Mouse (Mus musculus): ENCODE measurements around the gene Zdhhc14.

DNA sequence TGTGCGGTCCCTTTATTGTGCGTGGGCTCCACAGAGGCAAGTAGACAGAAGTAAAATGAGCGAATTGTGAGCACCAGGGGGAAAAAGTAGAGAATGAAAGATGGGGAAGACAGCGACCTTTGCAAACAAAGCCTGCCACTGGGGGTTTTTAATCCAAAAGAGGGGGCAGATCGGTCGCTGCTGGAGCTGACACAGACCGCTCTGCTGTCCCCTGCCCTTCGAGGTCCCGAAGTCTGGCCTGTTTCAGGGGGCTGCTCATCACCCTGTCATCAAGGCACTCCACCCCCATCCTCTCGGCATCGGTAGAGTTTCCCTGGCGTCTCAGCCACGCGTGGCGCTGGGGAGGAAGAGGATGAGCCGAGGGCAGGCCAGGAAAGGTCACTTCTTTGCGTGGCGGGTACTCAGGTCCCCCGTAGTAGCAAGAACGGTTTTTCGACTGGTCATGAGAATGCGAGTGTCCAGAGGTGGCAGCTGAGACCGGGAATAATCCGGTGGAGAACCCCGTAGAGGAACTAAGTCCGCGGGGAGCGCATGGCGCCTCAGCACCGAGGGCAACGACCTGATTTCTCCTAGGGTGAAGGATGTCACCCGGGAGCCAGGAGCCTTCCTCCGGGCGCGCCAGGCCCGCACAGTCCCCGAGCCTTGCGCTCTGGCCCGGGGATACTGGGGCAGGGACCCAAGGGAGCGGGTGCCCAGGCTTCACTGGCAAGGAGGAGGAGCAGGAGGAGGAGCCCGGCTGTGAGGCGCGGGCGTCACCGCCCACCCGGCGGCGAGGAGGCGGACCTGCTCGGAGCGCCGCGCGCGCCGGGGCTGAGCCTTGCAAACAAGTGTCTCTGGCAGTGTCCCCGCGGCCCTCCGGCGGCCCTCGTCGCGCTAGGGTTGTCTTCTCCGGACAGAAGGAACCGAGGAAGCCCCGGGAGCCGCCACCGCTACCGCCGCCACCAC is at the start of gene Zdhhc14:
- TF ChIP-seq CTCF (IDR thresholded peaks at IDR 0.05; ENCODE audit: low read depth), result no peak
- TF ChIP-seq EP300 (IDR thresholded peaks at IDR 0.05; ENCODE audit: low read depth), result no peak
